Mouse (Mus musculus) cerebellum, adult 11 months (tissue): ENCODE data around the gene Efhc1.
"Not testable (repeated sequence)": the region's sequence is repeated elsewhere in the genome, so short reads cannot be mapped to it uniquely, and the experiment has no call there.

Source experiments
- DNase-seq: peaks from one replicate; pipeline ENCODE4 v3.0.0; 2022

Gene Efhc1

GRCm38 (mm10) chr1:20951300-20951763, at the start of gene Efhc1:
Gene Efhc1 (plus strand): TSS chr1:20951626.
- peak; percentile 89 for DNase-seq

- DNase-seq = peak; percentile 78
Measured at GRCm38 (mm10) chr1:20905501-20906127, 45.8 kb upstream of the Efhc1 start.

GRCm38 (mm10) chr1:20906128-20906515, 45.3 kb upstream of the Efhc1 start:
- no peak for DNase-seq

GRCm38 (mm10) chr1:20908541-20908940, 42.9 kb upstream of the Efhc1 start:
- DNase-seq = no peak

GRCm38 (mm10) chr1:20912115-20912514, 39.3 kb upstream of the Efhc1 start:
- no peak for DNase-seq

GRCm38 (mm10) chr1:20912527-20913171, 38.8 kb upstream of the Efhc1 start:
- DNase-seq = no peak

- no peak for DNase-seq
Measured at GRCm38 (mm10) chr1:20914769-20915168, 36.7 kb upstream of the Efhc1 start.

GRCm38 (mm10) chr1:20915608-20916007, 35.8 kb upstream of the Efhc1 start:
- no peak for DNase-seq

GRCm38 (mm10) chr1:20917496-20918050, 33.9 kb upstream of the Efhc1 start:
- no peak for DNase-seq

GRCm38 (mm10) chr1:20919728-20920127, 31.7 kb upstream of the Efhc1 start:
- peak; percentile 47 for DNase-seq

GRCm38 (mm10) chr1:20921081-20921528, 30.3 kb upstream of the Efhc1 start:
- DNase-seq = peak; percentile 66

GRCm38 (mm10) chr1:20922612-20923399, 28.6 kb upstream of the Efhc1 start:
- peak; percentile 73 for DNase-seq

- DNase-seq = not testable (repeated sequence)
Measured at GRCm38 (mm10) chr1:20925324-20925723, 26.1 kb upstream of the Efhc1 start.

- no peak for DNase-seq
Measured at GRCm38 (mm10) chr1:20925926-20926325, 25.5 kb upstream of the Efhc1 start.

GRCm38 (mm10) chr1:20926376-20926775, 25.1 kb upstream of the Efhc1 start:
- no peak for DNase-seq

- no peak for DNase-seq
Measured at GRCm38 (mm10) chr1:20928487-20928886, 22.9 kb upstream of the Efhc1 start.

- DNase-seq = peak; percentile 64
Measured at GRCm38 (mm10) chr1:20933457-20933856, 18.0 kb upstream of the Efhc1 start.

- peak; percentile 63 for DNase-seq
Measured at GRCm38 (mm10) chr1:20935106-20935505, 16.3 kb upstream of the Efhc1 start.

- no peak for DNase-seq
Measured at GRCm38 (mm10) chr1:20939046-20939445, 12.4 kb upstream of the Efhc1 start.

GRCm38 (mm10) chr1:20940151-20940550, 11.3 kb upstream of the Efhc1 start:
- no peak for DNase-seq

GRCm38 (mm10) chr1:20941322-20941721, 10.1 kb upstream of the Efhc1 start:
- no peak for DNase-seq

GRCm38 (mm10) chr1:20941857-20942256, 9.6 kb upstream of the Efhc1 start:
- DNase-seq = no peak

GRCm38 (mm10) chr1:20943016-20943415, 8.4 kb upstream of the Efhc1 start:
- no peak for DNase-seq
